Mouse (Mus musculus) C2C12 (cell line): ENCODE measurements at regions not wholly inside any gene's neighbourhood (a gene's known extent, or its start where the extent isn't known, plus 50 kb on each side); places are given as distances from the start of the nearest gene placed in this dataset.

Experiments
- CEBPB ChIP-seq: IDR thresholded peaks from one replicate; pipeline ENCODE4 v1.6.1; 2011; ENCODE audit warnings: low read depth, mild to moderate bottlenecking, control low read depth, moderate library complexity
- CTCF ChIP-seq: IDR thresholded peaks from one replicate; pipeline ENCODE4 v1.5.1; 2011; ENCODE audit not compliant: control insufficient read depth, insufficient read depth, insufficient read length
- MAX ChIP-seq: IDR thresholded peaks from one replicate; pipeline ENCODE4 v1.6.1; 2011; ENCODE audit warnings: mild to moderate bottlenecking, control low read depth
- MYOD1 ChIP-seq: IDR thresholded peaks from one replicate; pipeline ENCODE4 v1.6.1; 2011; ENCODE audit warnings: low read depth; ENCODE audit not compliant: control insufficient read depth, insufficient read length

GRCm38 (mm10) chr3:35035234-35035633 lies 385.0 kb downstream of the Sox2 start:
- TF ChIP-seq MAX (no peak), CTCF (no peak), MYOD1 (no peak), CEBPB (no peak)
